30 mouse cellular contexts compared by ENCODE assay signal in genomic region chr4:71218060-71218459, GRCm38 (mm10).
"Had no signal": no experiment of that assay in that cellular context is flagged by ENCODE, and none has a peak within 500 bp of the region (broad histone marks: within the 10 kb centered on the region; RNA-seq: fewer than 3 reads in every experiment).

No protein-coding gene starts in this region.

- H3K4me2 ChIP-seq: embryonic facial prominence, embryonic 12.5 days; embryonic facial prominence, embryonic 13.5 days; embryonic facial prominence, embryonic 15.5 days; forebrain, embryonic 12.5 days; forebrain, embryonic 13.5 days; forebrain, embryonic 15.5 days; heart, embryonic 11.5 days; heart, embryonic 12.5 days; heart, embryonic 13.5 days had no signal

- H3K9ac ChIP-seq: embryonic facial prominence, embryonic 12.5 days; embryonic facial prominence, embryonic 13.5 days; embryonic facial prominence, embryonic 15.5 days; forebrain, embryonic 12.5 days; forebrain, embryonic 13.5 days; forebrain, embryonic 15.5 days; forebrain, postnatal 0 days; heart, embryonic 12.5 days; heart, embryonic 13.5 days had no signal

- H3K9me3 ChIP-seq: embryonic facial prominence, embryonic 12.5 days; embryonic facial prominence, embryonic 13.5 days; embryonic facial prominence, embryonic 15.5 days; forebrain, embryonic 10.5 days; forebrain, embryonic 12.5 days; forebrain, embryonic 13.5 days; forebrain, embryonic 15.5 days; heart, embryonic 10.5 days; heart, embryonic 12.5 days; heart, embryonic 13.5 days had no signal

- H3K27me3 ChIP-seq: embryonic facial prominence, embryonic 12.5 days; embryonic facial prominence, embryonic 13.5 days; embryonic facial prominence, embryonic 15.5 days; forebrain, embryonic 12.5 days; forebrain, embryonic 13.5 days; forebrain, embryonic 15.5 days; heart, embryonic 12.5 days; heart, embryonic 13.5 days had no signal

- H3K4me3 ChIP-seq: embryonic facial prominence, embryonic 12.5 days; embryonic facial prominence, embryonic 13.5 days; embryonic facial prominence, embryonic 15.5 days; erythroblast, embryonic 14.5 days; forebrain, embryonic 10.5 days; forebrain, embryonic 12.5 days; forebrain, embryonic 13.5 days; forebrain, embryonic 15.5 days; gastrocnemius, adult 2 months; heart, adult 2 months; heart, embryonic 10.5 days; heart, embryonic 12.5 days; heart, embryonic 13.5 days had no signal

- H3K4me1 ChIP-seq: embryonic facial prominence, embryonic 12.5 days; embryonic facial prominence, embryonic 13.5 days; embryonic facial prominence, embryonic 15.5 days; forebrain, embryonic 10.5 days; forebrain, embryonic 12.5 days; forebrain, embryonic 13.5 days; forebrain, embryonic 15.5 days; heart, embryonic 10.5 days; heart, embryonic 12.5 days; heart, embryonic 13.5 days had no signal

- DNase-seq: cerebellum, adult 8-10 months; cerebellum, adult 9-10 months; cerebellum, adult 9-11 months; cerebellum, postnatal 10 days; cerebellum, postnatal 14 days; cerebellum, postnatal 25 days; cerebellum, postnatal 36 days; forebrain, postnatal 0 days; gastrocnemius, adult 2 months; gastrocnemius, postnatal 10 days; gastrocnemius, postnatal 14 days; gastrocnemius, postnatal 25 days; gastrocnemius, postnatal 36 days; heart, adult 11 months; heart, adult 18-20 months; heart, adult 2 months had no signal

- H3K36me3 ChIP-seq: embryonic facial prominence, embryonic 12.5 days; embryonic facial prominence, embryonic 13.5 days; embryonic facial prominence, embryonic 15.5 days; forebrain, embryonic 10.5 days; forebrain, embryonic 12.5 days; forebrain, embryonic 15.5 days; heart, embryonic 10.5 days; heart, embryonic 12.5 days; heart, embryonic 13.5 days had no signal

- ATAC-seq: forebrain, embryonic 13.5 days; forebrain, embryonic 14.5 days; forebrain, embryonic 15.5 days; forebrain, embryonic 16.5 days; forebrain, postnatal 0 days had no signal

- H3K27ac ChIP-seq: embryonic facial prominence, embryonic 12.5 days; embryonic facial prominence, embryonic 13.5 days; embryonic facial prominence, embryonic 15.5 days; forebrain, embryonic 10.5 days; forebrain, embryonic 12.5 days; forebrain, embryonic 13.5 days; forebrain, embryonic 15.5 days; gastrocnemius, adult 2 months; heart, adult 2 months; heart, embryonic 10.5 days; heart, embryonic 13.5 days had no signal
